Mouse (Mus musculus): Measurements from ENCODE around the gene G2e3.

G2e3 gene

GRCm38 (mm10) chr12:51347988-51348697, at the start of gene G2e3:
Gene G2e3, plus strand, starts transcription at chr12:51348061.
- peak; percentile 89 to 91 for DNase-seq (ENCODE audit: low spot score in 2 of 2)

GRCm38 (mm10) chr12:51323604-51324003, 24.3 kb upstream of the G2e3 start:
- DNase-seq (ENCODE audit: low spot score in 2 of 2), result no peak

GRCm38 (mm10) chr12:51326819-51327218, 21.0 kb upstream of the G2e3 start:
- no peak for DNase-seq (ENCODE audit: low spot score in 2 of 2)

- DNase-seq (ENCODE audit: low spot score in 2 of 2), result no peak
Observed at GRCm38 (mm10) chr12:51337014-51337413, 10.8 kb upstream of the G2e3 start.

GRCm38 (mm10) chr12:51346121-51346520, 1.7 kb upstream of the G2e3 start:
- DNase-seq (ENCODE audit: low spot score in 2 of 2), result no peak

GRCm38 (mm10) chr12:51348698-51348998, 787 bp downstream of the G2e3 start:
- DNase-seq (ENCODE audit: low spot score in 2 of 2), result no peak

- DNase-seq (ENCODE audit: low spot score in 2 of 2), result no peak
Observed at GRCm38 (mm10) chr12:51355296-51355695, 7.4 kb downstream of the G2e3 start.

- no peak for DNase-seq (ENCODE audit: low spot score in 2 of 2)
Observed at GRCm38 (mm10) chr12:51361294-51361693, 13.4 kb downstream of the G2e3 start.

GRCm38 (mm10) chr12:51362898-51363297, 15.0 kb downstream of the G2e3 start:
- no peak for DNase-seq (ENCODE audit: low spot score in 2 of 2)

- no peak for DNase-seq (ENCODE audit: low spot score in 2 of 2)
Observed at GRCm38 (mm10) chr12:51368504-51368903, 20.6 kb downstream of the G2e3 start.

- DNase-seq (ENCODE audit: low spot score in 2 of 2), result peak; percentile 92 to 93
Observed at GRCm38 (mm10) chr12:51377003-51377887, 29.4 kb downstream of the G2e3 start, which contains the start of gene Scfd1. Gene Scfd1, plus strand, starts transcription at chr12:51377510.

GRCm38 (mm10) chr12:51377888-51378190, 30.0 kb downstream of the G2e3 start:
- no peak for DNase-seq (ENCODE audit: low spot score in 2 of 2)

GRCm38 (mm10) chr12:51399871-51400270, 52.0 kb downstream of the G2e3 start:
- DNase-seq (ENCODE audit: low spot score in 2 of 2), result no peak

- no peak for DNase-seq (ENCODE audit: low spot score in 2 of 2)
Observed at GRCm38 (mm10) chr12:51402060-51402698, 54.3 kb downstream of the G2e3 start.

- DNase-seq (ENCODE audit: low spot score in 2 of 2), result no peak
Observed at GRCm38 (mm10) chr12:51403987-51404586, 56.2 kb downstream of the G2e3 start.

- no peak for DNase-seq (ENCODE audit: low spot score in 2 of 2)
Observed at GRCm38 (mm10) chr12:51411362-51411761, 63.5 kb downstream of the G2e3 start.
